Mouse (Mus musculus) ES-Bruce4 (cell line): Measurements from ENCODE around the gene Ehbp1l1. TPM values are rescaled to one million over a fixed set of nuclear protein-coding genes. Genes with fewer than 3 reads are reported as not detected.
A peak's percentile ranks its signal among the peaks of the same experiment; 100 is the strongest.
"Not testable (repeated sequence)": the region's sequence is repeated elsewhere in the genome, so short reads cannot be mapped to it uniquely, and the experiment has no call there.

Experiments used
- H3K27ac ChIP-seq: 2 replicates; pipeline ENCODE4 v1.5.1; 2012; ENCODE audit warnings: low read length, inconsistent platforms; ENCODE audit not compliant: insufficient read depth
- H3K27me3 ChIP-seq: 2 replicates; pipeline ENCODE4 v1.6.1; 2012; ENCODE audit warnings: mild to moderate bottlenecking, low read length, inconsistent platforms; ENCODE audit not compliant: control insufficient read depth, poor library complexity, insufficient read depth, severe bottlenecking
- H3K36me3 ChIP-seq: 2 replicates; pipeline ENCODE4 v1.6.1; 2012; ENCODE audit warnings: inconsistent platforms, mild to moderate bottlenecking, low read length, moderate library complexity; ENCODE audit not compliant: control insufficient read depth, poor library complexity, insufficient read depth, severe bottlenecking
- H3K4me1 ChIP-seq: one replicate; pipeline ENCODE4 v1.8.1; 2011; ENCODE audit warnings: low read length; ENCODE audit not compliant: control insufficient read depth, insufficient read depth
- H3K4me3 ChIP-seq: 2 replicates; pipeline ENCODE4 v1.5.1; 2011; ENCODE audit warnings: low read depth, mild to moderate bottlenecking, low read length
- H3K9ac ChIP-seq: 2 replicates; pipeline ENCODE4 v1.6.1; 2012; ENCODE audit warnings: low read depth, mild to moderate bottlenecking, inconsistent platforms; ENCODE audit not compliant: poor library complexity, severe bottlenecking
- H3K9me3 ChIP-seq: replicated peaks from 2 replicates; pipeline ENCODE4 v1.6.1; 2012; ENCODE audit warnings: mild to moderate bottlenecking, low read length, inconsistent platforms; ENCODE audit not compliant: control insufficient read depth, poor library complexity, insufficient read depth, severe bottlenecking
- CTCF ChIP-seq: IDR thresholded peaks from one replicate; pipeline ENCODE4 v1.8.1; 2011; ENCODE audit warnings: low read depth, low read length
- EP300 ChIP-seq: IDR thresholded peaks from 2 replicates; pipeline ENCODE4 v1.6.1; 2011; ENCODE audit warnings: low read depth, low read length; ENCODE audit not compliant: insufficient read depth
- POLR2A ChIP-seq: IDR thresholded peaks from one replicate; pipeline ENCODE4 v1.8.1; 2011; ENCODE audit warnings: low read length; ENCODE audit not compliant: insufficient read depth
- polyA plus RNA-seq: library from polyadenylated mRNA; stranded (reverse); fragments of >200 nt; gene quantifications from 2 replicates; pipeline ENCODE4 v1.2.4, GENCODE M21; 2011; ENCODE audit warnings: low read depth; ENCODE audit not compliant: missing spikeins, insufficient read depth, insufficient read length

Ehbp1l1 gene
- polyA plus RNA-seq, 1 experiment, result 4.3 TPM

- H3K27ac ChIP-seq, result peak overlapping the region; percentile 80
- no peaks in the 10 kb centered on the region for H3K9me3 ChIP-seq
- peak overlapping the region; percentile 81 for H3K4me3 ChIP-seq
- H3K36me3 ChIP-seq, result peaks cover 5% of the 10 kb centered on the region; the same call in 1 of the 2 replicates
- TF ChIP-seq EP300 (no peak), CTCF (no peak), POLR2A (no peak)
- H3K27me3 ChIP-seq, result no peaks in the 10 kb centered on the region
- no peaks in the 10 kb centered on the region for H3K4me1 ChIP-seq
- H3K9ac ChIP-seq, result peak overlapping the region; percentile 56
Measured at GRCm38 (mm10) chr19:5689088-5689428, 37.1 kb downstream of the Ehbp1l1 start.

GRCm38 (mm10) chr19:5688200-5689087 is 37.7 kb downstream of the Ehbp1l1 start, which contains the start of the genes Map3k11 and Pcnx3:
Map3k11 (plus strand) TSS chr19:5688742.
Pcnx3 (minus strand) TSS chr19:5688908.
- Histone ChIP-seq H3K4me1 (no peaks in the 10 kb centered on the region), H3K27ac (peak within 1 kb of the TSS; percentile 80), H3K36me3 (peaks cover 5% of the 10 kb centered on the region; the same call in 1 of the 2 replicates), H3K27me3 (no peaks in the 10 kb centered on the region), H3K4me3 (peak within 1 kb of the TSS; percentile 81), H3K9me3 (no peaks in the 10 kb centered on the region), H3K9ac (peak within 1 kb of the TSS; percentile 56)
- TF ChIP-seq CTCF (no peak), POLR2A (no peak), EP300 (0 out of 2 replicates have a peak, but pooled peaks have one; percentile 14)

- H3K9ac ChIP-seq, result peak overlapping the region; percentile 29
- H3K27ac ChIP-seq, result no peak overlapping the region
- peak overlapping the region; percentile 74 for H3K4me3 ChIP-seq
- peaks cover 5% of the 10 kb centered on the region; the same call in 1 of the 2 replicates for H3K36me3 ChIP-seq
- no peaks in the 10 kb centered on the region for H3K27me3 ChIP-seq
- TF ChIP-seq CTCF (no peak), EP300 (no peak), POLR2A (no peak)
- H3K9me3 ChIP-seq, result no peaks in the 10 kb centered on the region
- no peaks in the 10 kb centered on the region for H3K4me1 ChIP-seq
Measured at GRCm38 (mm10) chr19:5687738-5688137, 38.4 kb downstream of the Ehbp1l1 start.

DNA sequence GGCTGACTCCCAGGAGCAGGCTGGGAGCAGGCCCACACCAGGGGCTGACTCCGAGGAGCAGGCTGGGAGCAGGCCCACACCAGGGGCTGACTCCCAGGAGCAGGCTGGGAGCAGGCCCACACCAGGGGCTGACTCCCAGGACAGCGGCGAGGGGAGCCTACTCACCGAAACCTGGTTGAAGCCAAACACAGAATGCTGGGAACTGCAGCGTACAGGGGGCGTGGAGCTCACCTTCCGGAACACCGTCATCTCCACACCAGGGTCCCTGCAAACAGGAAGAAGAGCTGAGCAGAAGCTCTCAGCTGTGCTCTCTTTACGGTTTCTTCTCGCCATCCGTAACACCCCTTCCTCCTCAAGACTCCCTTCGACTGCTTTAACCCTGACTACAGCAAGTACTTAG is 39.2 kb downstream of the Ehbp1l1 start:
- not testable (repeated sequence) for H3K36me3 ChIP-seq, H3K4me3 ChIP-seq, H3K9ac ChIP-seq, H3K4me1 ChIP-seq, H3K27me3 ChIP-seq, H3K27ac ChIP-seq, H3K9me3 ChIP-seq

DNA sequence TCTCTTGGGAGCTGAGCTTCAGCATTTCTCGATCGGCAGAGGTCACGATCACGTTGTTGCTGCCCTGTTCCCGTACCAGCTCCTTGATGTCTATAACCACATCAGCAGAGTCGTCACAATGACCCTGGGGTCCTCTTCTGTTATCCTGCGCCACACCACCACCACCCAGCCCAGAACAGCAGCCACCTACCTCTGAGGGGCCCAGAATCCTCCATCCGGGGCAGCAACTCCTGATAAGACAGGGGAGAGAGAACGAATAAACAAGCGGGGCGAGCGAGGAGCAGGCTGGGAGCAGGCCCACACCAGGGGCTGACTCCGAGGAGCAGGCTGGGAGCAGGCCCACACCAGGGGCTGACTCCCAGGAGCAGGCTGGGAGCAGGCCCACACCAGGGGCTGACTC is 39.7 kb downstream of the Ehbp1l1 start:
- TF ChIP-seq CTCF, result no peak
- TF ChIP-seq POLR2A, result no peak
- TF ChIP-seq EP300, result no peak
- H3K4me3 ChIP-seq, result no peak overlapping the region
- H3K36me3 ChIP-seq, result peaks cover 5% of the 10 kb centered on the region; the same call in 1 of the 2 replicates
- H3K27me3 ChIP-seq, result no peaks in the 10 kb centered on the region
- H3K27ac ChIP-seq, result no peak overlapping the region
- no peaks in the 10 kb centered on the region for H3K4me1 ChIP-seq
- H3K9ac ChIP-seq, result no peak overlapping the region
- H3K9me3 ChIP-seq, result no peaks in the 10 kb centered on the region

- no peak overlapping the region for H3K4me3 ChIP-seq
- H3K27me3 ChIP-seq, result no peaks in the 10 kb centered on the region
- no peak overlapping the region for H3K9ac ChIP-seq
- no peak for TF ChIP-seq CTCF
- TF ChIP-seq EP300, result no peak
- no peak for TF ChIP-seq POLR2A
- H3K4me1 ChIP-seq, result no peaks in the 10 kb centered on the region
- no peaks in the 10 kb centered on the region for H3K9me3 ChIP-seq
- no peak overlapping the region for H3K27ac ChIP-seq
- H3K36me3 ChIP-seq, result peaks cover 5% of the 10 kb centered on the region; the same call in 1 of the 2 replicates
Measured at GRCm38 (mm10) chr19:5685861-5686260, 40.3 kb downstream of the Ehbp1l1 start.
